18 mouse cellular contexts compared by ENCODE assay signal in genomic region chr2:115919141-115920071, GRCm38 (mm10).
A peak's percentile ranks its signal among the peaks of the same experiment; 100 is the strongest.
DNase-seq lines count a peak whose midpoint lies in the region; ATAC-seq lines count a peak whose summit lies in the region.
"Had no signal": no experiment of that assay in that cellular context is flagged by ENCODE, and none has a peak within 500 bp of the region (broad histone marks: within the 10 kb centered on the region; RNA-seq: fewer than 3 reads in every experiment).

No protein-coding gene starts in this region.

- WGBS in neural tube, embryonic 13.5 days = 82% methylated on average over 14 of the region's 14 CpGs
- WGBS in neural tube, embryonic 15.5 days = 88% methylated on average over 14 of the region's 14 CpGs
- 74% methylated on average over 14 of the region's 14 CpGs for WGBS in hindbrain, embryonic 15.5 days

- no peaks in the 10 kb centered on the region for H3K27me3 ChIP-seq in neural tube, embryonic 13.5 days
- no peaks in the 10 kb centered on the region for H3K27me3 ChIP-seq in neural tube, embryonic 15.5 days (replicated peaks)
- no peaks in the 10 kb centered on the region for H3K27me3 ChIP-seq in hindbrain, embryonic 15.5 days
- H3K27me3 ChIP-seq: heart, embryonic 13.5 days had no signal

- DNase-seq in heart, adult 11 months = peak; percentile 71
- DNase-seq in heart, postnatal 4 days = no peak
- no peak for DNase-seq in spleen, postnatal 36 days (ENCODE audit: low spot score in 2 of 2)
- DNase-seq in retina, postnatal 1 day = no peak
- no peak for DNase-seq in gastrocnemius, postnatal 10 days
- DNase-seq: adrenal gland, postnatal 25 days; cerebellum, adult 2 months; kidney, adult 11 months; kidney, postnatal 10 days; left cerebral cortex, postnatal 4 days; liver; thymus, postnatal 25 days had no signal

- H3K36me3 ChIP-seq in neural tube, embryonic 13.5 days = no peaks in the 10 kb centered on the region
- H3K36me3 ChIP-seq in neural tube, embryonic 15.5 days = no peaks in the 10 kb centered on the region
- no peaks in the 10 kb centered on the region for H3K36me3 ChIP-seq in hindbrain, embryonic 15.5 days

- H3K27ac ChIP-seq in neural tube, embryonic 13.5 days (replicated peaks) = 0 out of 2 replicates have a peak overlapping the region, but pooled peaks have one; percentile 42
- no peak overlapping the region for H3K27ac ChIP-seq in neural tube, embryonic 15.5 days (replicated peaks)
- peak overlapping the region; percentile 55; the same call in 1 of the 2 replicates for H3K27ac ChIP-seq in hindbrain, embryonic 15.5 days (replicated peaks)
- H3K27ac ChIP-seq: heart, embryonic 13.5 days had no signal

- H3K4me1 ChIP-seq in neural tube, embryonic 13.5 days (replicated peaks) = peaks cover 51% of the 10 kb centered on the region
- H3K4me1 ChIP-seq in neural tube, embryonic 15.5 days = peaks cover 16% of the 10 kb centered on the region; the same call in 1 of the 2 replicates
- H3K4me1 ChIP-seq in hindbrain, embryonic 15.5 days (replicated peaks) = peaks cover 34% of the 10 kb centered on the region

- no peak for ATAC-seq in neural tube, embryonic 13.5 days (ENCODE audit: low read depth)
- no peak for ATAC-seq in neural tube, embryonic 15.5 days (ENCODE audit: low FRiP score)
- no peak for ATAC-seq in hindbrain, embryonic 15.5 days (ENCODE audit: low FRiP score, low read depth)
- ATAC-seq: forebrain, embryonic 14.5 days; lung, postnatal 0 days had no signal

- H3K4me3 ChIP-seq in neural tube, embryonic 13.5 days = no peak overlapping the region
- H3K4me3 ChIP-seq in neural tube, embryonic 15.5 days (replicated peaks) = no peak overlapping the region
- H3K4me3 ChIP-seq in hindbrain, embryonic 15.5 days = no peak overlapping the region
- H3K4me3 ChIP-seq: heart, embryonic 13.5 days had no signal

- no peaks in the 10 kb centered on the region for H3K9me3 ChIP-seq in neural tube, embryonic 13.5 days
- no peaks in the 10 kb centered on the region for H3K9me3 ChIP-seq in neural tube, embryonic 15.5 days (replicated peaks)
- no peaks in the 10 kb centered on the region for H3K9me3 ChIP-seq in hindbrain, embryonic 15.5 days
- H3K9me3 ChIP-seq: heart, embryonic 13.5 days had no signal

- no peak overlapping the region for H3K9ac ChIP-seq in neural tube, embryonic 13.5 days
- no peak overlapping the region for H3K9ac ChIP-seq in neural tube, embryonic 15.5 days (replicated peaks)
- no peak overlapping the region for H3K9ac ChIP-seq in hindbrain, embryonic 15.5 days
- H3K9ac ChIP-seq: heart, embryonic 13.5 days had no signal

- no peak overlapping the region for H3K4me2 ChIP-seq in neural tube, embryonic 13.5 days
- no peak overlapping the region for H3K4me2 ChIP-seq in neural tube, embryonic 15.5 days
- no peak overlapping the region for H3K4me2 ChIP-seq in hindbrain, embryonic 15.5 days
- H3K4me2 ChIP-seq: heart, embryonic 13.5 days had no signal
